9 mouse cellular contexts compared by ENCODE assay signal in genomic region chr3:34662712-34663655, GRCm38 (mm10). TPM values are rescaled to one million over a fixed set of nuclear protein-coding genes. Genes with fewer than 3 reads are reported as not detected.
DNase-seq lines count a peak whose midpoint lies in the region; ATAC-seq lines count a peak whose summit lies in the region.
"Had no signal": no experiment of that assay in that cellular context is flagged by ENCODE, and none has a peak within 500 bp of the region (broad histone marks: within the 10 kb centered on the region; RNA-seq: fewer than 3 reads in every experiment).

No protein-coding gene starts in this region.

- no peaks in the 10 kb centered on the region for H3K9me3 ChIP-seq in lung, embryonic 16.5 days (ENCODE audit: control insufficient read depth, low read length)
- no peaks in the 10 kb centered on the region for H3K9me3 ChIP-seq in forebrain, embryonic 11.5 days (ENCODE audit: control insufficient read depth, low read length)
- no peaks in the 10 kb centered on the region for H3K9me3 ChIP-seq in limb, embryonic 13.5 days
- no peaks in the 10 kb centered on the region for H3K9me3 ChIP-seq in stomach, embryonic 14.5 days (ENCODE audit: control insufficient read depth, low read depth, low read length)

- intact Hi-C loops in gastrocnemius, postnatal 14 days (cut with DNase I; ENCODE audit: low total_unique reads): no loop called here

- H3K27me3 ChIP-seq in lung, embryonic 16.5 days (ENCODE audit: control insufficient read depth, insufficient read depth, low read depth, low read length): peaks cover 94% of the 10 kb centered on the region
- H3K27me3 ChIP-seq in forebrain, embryonic 11.5 days (ENCODE audit: control insufficient read depth, insufficient read depth, low read length): peaks cover 4% of the 10 kb centered on the region; the same call in 1 of the 2 replicates
- H3K27me3 ChIP-seq in limb, embryonic 13.5 days: peaks cover 99% of the 10 kb centered on the region
- peaks cover 40% of the 10 kb centered on the region for H3K27me3 ChIP-seq in stomach, embryonic 14.5 days (ENCODE audit: control insufficient read depth, insufficient read depth, low read length)

- no peak for DNase-seq in lung, postnatal 4 days
- DNase-seq in forebrain, embryonic 11.5 days (ENCODE audit: low spot score): peak; percentile 81
- DNase-seq in adrenal gland, adult 8-10 months: no peak
- DNase-seq in gastrocnemius, postnatal 14 days: no peak

- no peak overlapping the region for H3K27ac ChIP-seq in lung, embryonic 16.5 days (ENCODE audit: low read length)
- H3K27ac ChIP-seq in forebrain, embryonic 11.5 days (ENCODE audit: low read depth, low read length): peak overlapping the region; percentile 98
- no peak overlapping the region for H3K27ac ChIP-seq in limb, embryonic 13.5 days
- H3K27ac ChIP-seq in stomach, embryonic 14.5 days (ENCODE audit: low read length): peak overlapping the region; percentile 89

- peak overlapping the region; percentile 55 for H3K4me2 ChIP-seq in lung, embryonic 16.5 days (ENCODE audit: low read depth, low read length)
- H3K4me2 ChIP-seq in forebrain, embryonic 11.5 days (ENCODE audit: low read depth, low read length, severe bottlenecking): peak overlapping the region; percentile 81
- H3K4me2 ChIP-seq in limb, embryonic 13.5 days (replicated peaks): peak overlapping the region; percentile 56; the same call in 1 of the 2 replicates
- H3K4me2 ChIP-seq in stomach, embryonic 14.5 days (replicated peaks; ENCODE audit: low read depth, low read length): peak overlapping the region; percentile 51

- H3K4me3 ChIP-seq in lung, embryonic 16.5 days (ENCODE audit: low read length): peak overlapping the region; percentile 40
- peak overlapping the region; percentile 38 for H3K4me3 ChIP-seq in forebrain, embryonic 11.5 days (ENCODE audit: low read depth, low read length)
- peak overlapping the region; percentile 34 for H3K4me3 ChIP-seq in limb, embryonic 13.5 days
- peak overlapping the region; percentile 31 for H3K4me3 ChIP-seq in stomach, embryonic 14.5 days (ENCODE audit: low read depth, low read length)

- 1% methylated on average over 53 of the region's 53 CpGs for WGBS in lung, embryonic 16.5 days
- under 1% methylated on average over 53 of the region's 53 CpGs for WGBS in forebrain, embryonic 11.5 days
- under 1% methylated on average over 53 of the region's 53 CpGs for WGBS in limb, embryonic 13.5 days
- WGBS in stomach, embryonic 14.5 days: under 1% methylated on average over 53 of the region's 53 CpGs

- no peaks in the 10 kb centered on the region for H3K36me3 ChIP-seq in lung, embryonic 16.5 days (ENCODE audit: control insufficient read depth, insufficient read depth, low read length)
- H3K36me3 ChIP-seq in forebrain, embryonic 11.5 days (ENCODE audit: control insufficient read depth, insufficient read depth, low read length): no peaks in the 10 kb centered on the region
- no peaks in the 10 kb centered on the region for H3K36me3 ChIP-seq in limb, embryonic 13.5 days
- no peaks in the 10 kb centered on the region for H3K36me3 ChIP-seq in stomach, embryonic 14.5 days (ENCODE audit: control insufficient read depth, insufficient read depth, low read length)

- no peak for ATAC-seq in lung, embryonic 16.5 days (ENCODE audit: low read depth)
- ATAC-seq in forebrain, embryonic 11.5 days (replicated peaks; ENCODE audit: low FRiP score): no peak
- no peak for ATAC-seq in limb, embryonic 13.5 days (ENCODE audit: low FRiP score, low read depth)
- no peak for ATAC-seq in stomach, embryonic 14.5 days (ENCODE audit: insufficient number of reproducible peaks, insufficient read depth, low FRiP score, low read depth)
- no peak for ATAC-seq in granulocyte monocyte progenitor cell, adult 5-6 weeks (replicated peaks; ENCODE audit: poor library complexity, severe bottlenecking)

- H3K4me1 ChIP-seq in lung, embryonic 16.5 days (replicated peaks; ENCODE audit: control insufficient read depth, insufficient read depth, low read length): peaks cover 13% of the 10 kb centered on the region
- peaks cover 44% of the 10 kb centered on the region; the same call in 1 of the 2 replicates for H3K4me1 ChIP-seq in forebrain, embryonic 11.5 days (replicated peaks; ENCODE audit: control insufficient read depth, insufficient read depth, low read length)
- peaks cover 16% of the 10 kb centered on the region for H3K4me1 ChIP-seq in limb, embryonic 13.5 days
- H3K4me1 ChIP-seq in stomach, embryonic 14.5 days (ENCODE audit: control insufficient read depth, insufficient read depth, low read length): peaks cover 5% of the 10 kb centered on the region; the same call in 1 of the 2 replicates

- H3K9ac ChIP-seq in lung, embryonic 16.5 days (ENCODE audit: low read length): no peak overlapping the region
- H3K9ac ChIP-seq in forebrain, embryonic 11.5 days (ENCODE audit: low read length): peak overlapping the region; percentile 88
- no peak overlapping the region for H3K9ac ChIP-seq in limb, embryonic 13.5 days
- H3K9ac ChIP-seq in stomach, embryonic 14.5 days (replicated peaks; ENCODE audit: low read depth, low read length): peak overlapping the region; percentile 19; the same call in 1 of the 2 replicates

RNA-seq across cellular contexts. Expression of gene Sox2, which starts 12.8 kb away (rescaled TPM):
- polyA plus RNA-seq in lung, embryonic 16.5 days (2015; fragmentation: Nextera tagmentation; extraction: Ambion mirVana): 1.6 and 1.9 TPM in 2 replicates
- polyA plus RNA-seq in forebrain, embryonic 11.5 days (2014; fragmentation: Nextera tagmentation; extraction: Ambion mirVana): 57.7 and 67.3 TPM in 2 replicates
- polyA plus RNA-seq in limb, embryonic 13.5 days (2015; fragmentation: Nextera tagmentation; extraction: Ambion mirVana): 0.29 and 0.47 TPM in 2 replicates
- polyA plus RNA-seq in stomach, embryonic 14.5 days (2014; fragmentation: Nextera tagmentation; extraction: Ambion mirVana): 12.0 and 12.5 TPM in 2 replicates
- not detected in 2 replicates for total RNA-seq in granulocyte monocyte progenitor cell, adult 5-6 weeks (2014; fragmentation: Nextera tagmentation)
- total RNA-seq in granulocyte monocyte progenitor cell, adult 5-6 weeks (2017): not detected in 2 replicates
- under 1 TPM; 0.28 to 0.38 (median 0.33) TPM for total RNA-seq in adrenal gland, adult 8-10 months (2022)
- under 1 TPM in 1 of 2 experiments, not detected in 1; 0.39 TPM for total RNA-seq in gastrocnemius, postnatal 14 days (2021)
- total RNA-seq: hematopoietic stem cell, adult 5-6 weeks had no signal

Comparison
In these comparisons a context has a peak if more than half of its experiments do, and no peak if none do; other contexts are left out.
1. H3K27ac ChIP-seq: peak in forebrain, embryonic 11.5 days (single experiment) and stomach, embryonic 14.5 days (single experiment); none in lung, embryonic 16.5 days (single experiment) and limb, embryonic 13.5 days (single experiment).
2. H3K9ac ChIP-seq: peak in forebrain, embryonic 11.5 days (single experiment) and stomach, embryonic 14.5 days (single experiment); none in lung, embryonic 16.5 days (single experiment) and limb, embryonic 13.5 days (single experiment).
3. Peak in every context shown above with its lines, with median percentiles within 50 percentile points of each other: H3K4me2 ChIP-seq and H3K4me3 ChIP-seq.